Mouse (Mus musculus): Measurements from ENCODE around the gene Tff3. TPM values are rescaled to one million over a fixed set of nuclear protein-coding genes. Genes with fewer than 3 reads are reported as not detected.

Gene Tff3
- polyA plus RNA-seq, 1 experiment from 2014 or later = 168 TPM

- H3K4me2 ChIP-seq = no peak overlapping the region
- WGBS = 54% methylated on average over 8 of the region's 8 CpGs
- H3K9me3 ChIP-seq = no peaks in the 10 kb centered on the region
- no peaks in the 10 kb centered on the region; the same call in 1 of the 2 replicates for H3K36me3 ChIP-seq
- H3K27ac ChIP-seq = no peak overlapping the region
- no peak overlapping the region for H3K4me3 ChIP-seq (replicated peaks)
- peaks cover 23% of the 10 kb centered on the region; the same call in 1 of the 2 replicates for H3K4me1 ChIP-seq
- no peak for ATAC-seq (ENCODE audit: insufficient read depth, low FRiP score, low read depth)
- no peak overlapping the region for H3K9ac ChIP-seq
- no peaks in the 10 kb centered on the region for H3K27me3 ChIP-seq (replicated peaks)
These were observed 39.6 kb downstream of the Tff3 start for GRCm38 (mm10) chr17:31089848-31090247.

GRCm38 (mm10) chr17:31088711-31089110, 40.7 kb downstream of the Tff3 start:
- no peak overlapping the region for H3K4me2 ChIP-seq
- no peak overlapping the region for H3K27ac ChIP-seq
- no peaks in the 10 kb centered on the region for H3K9me3 ChIP-seq
- H3K9ac ChIP-seq = no peak overlapping the region
- H3K36me3 ChIP-seq = no peaks in the 10 kb centered on the region; the same call in 1 of the 2 replicates
- no peak overlapping the region for H3K4me3 ChIP-seq (replicated peaks)
- ATAC-seq (ENCODE audit: insufficient read depth, low FRiP score, low read depth) = no peak
- H3K4me1 ChIP-seq = peaks cover 23% of the 10 kb centered on the region; the same call in 1 of the 2 replicates
- 38% methylated on average over 5 of the region's 5 CpGs for WGBS
- no peaks in the 10 kb centered on the region for H3K27me3 ChIP-seq (replicated peaks)

GRCm38 (mm10) chr17:31086196-31086595, 43.2 kb downstream of the Tff3 start:
- Histone ChIP-seq H3K9ac (no peak overlapping the region), H3K4me3 (replicated peaks) (no peak overlapping the region), H3K36me3 (no peaks in the 10 kb centered on the region), H3K27me3 (replicated peaks) (no peaks in the 10 kb centered on the region), H3K27ac (no peak overlapping the region), H3K4me1 (peaks cover 23% of the 10 kb centered on the region; the same call in 1 of the 2 replicates), H3K4me2 (no peak overlapping the region), H3K9me3 (no peaks in the 10 kb centered on the region)
- no peak for ATAC-seq (ENCODE audit: insufficient read depth, low FRiP score, low read depth)
- 91% methylated on average over 7 of the region's 7 CpGs for WGBS

- H3K4me3 ChIP-seq (replicated peaks) = no peak overlapping the region
These were observed 43.9 kb downstream of the Tff3 start for GRCm38 (mm10) chr17:31085519-31085918.

GRCm38 (mm10) chr17:31082296-31083078, 47.0 kb downstream of the Tff3 start:
- H3K4me1 ChIP-seq = no peaks in the 10 kb centered on the region
- no peaks in the 10 kb centered on the region for H3K9me3 ChIP-seq
- H3K9ac ChIP-seq = no peak overlapping the region
- no peak overlapping the region for H3K4me2 ChIP-seq
- no peak for ATAC-seq (ENCODE audit: insufficient read depth, low FRiP score, low read depth)
- H3K4me3 ChIP-seq (replicated peaks) = no peak overlapping the region
- WGBS = 77% methylated on average over 4 of the region's 4 CpGs
- H3K27me3 ChIP-seq (replicated peaks) = no peaks in the 10 kb centered on the region
- H3K36me3 ChIP-seq = no peaks in the 10 kb centered on the region
- H3K27ac ChIP-seq = no peak overlapping the region

More at GRCm38 (mm10) chr17:31085519-31085918, 43.9 kb downstream of the Tff3 start:
- Histone ChIP-seq H3K9me3 (no peaks in the 10 kb centered on the region), H3K9ac (no peak overlapping the region), H3K4me1 (peaks cover 23% of the 10 kb centered on the region; the same call in 1 of the 2 replicates), H3K27me3 (replicated peaks) (no peaks in the 10 kb centered on the region), H3K4me2 (no peak overlapping the region), H3K27ac (no peak overlapping the region), H3K36me3 (no peaks in the 10 kb centered on the region)
- no peak for ATAC-seq (ENCODE audit: insufficient read depth, low FRiP score, low read depth)
- 83% methylated on average over 3 of the region's 3 CpGs for WGBS

GRCm38 (mm10) chr17:31079078-31079840, 50.2 kb downstream of the Tff3 start:
- H3K27me3 ChIP-seq (replicated peaks) = no peaks in the 10 kb centered on the region
- no peaks in the 10 kb centered on the region for H3K9me3 ChIP-seq
- no peak overlapping the region for H3K4me3 ChIP-seq (replicated peaks)
- WGBS = 60% methylated on average over 12 of the region's 12 CpGs
- H3K4me1 ChIP-seq = peaks cover 6% of the 10 kb centered on the region
- H3K4me2 ChIP-seq = no peak overlapping the region
- no peaks in the 10 kb centered on the region for H3K36me3 ChIP-seq
- no peak for ATAC-seq (ENCODE audit: insufficient read depth, low FRiP score, low read depth)
- no peak overlapping the region for H3K9ac ChIP-seq
- H3K27ac ChIP-seq = peak overlapping the region; percentile 11; the same call in 1 of the 2 replicates

- H3K9ac ChIP-seq = no peak overlapping the region
- no peak overlapping the region for H3K4me2 ChIP-seq
- peak overlapping the region; percentile 11; the same call in 1 of the 2 replicates for H3K27ac ChIP-seq
- no peak for ATAC-seq (ENCODE audit: insufficient read depth, low FRiP score, low read depth)
- 72% methylated on average over 11 of the region's 11 CpGs for WGBS
- H3K27me3 ChIP-seq (replicated peaks) = no peaks in the 10 kb centered on the region
- no peaks in the 10 kb centered on the region for H3K9me3 ChIP-seq
- no peaks in the 10 kb centered on the region for H3K36me3 ChIP-seq
- H3K4me3 ChIP-seq (replicated peaks) = no peak overlapping the region
- peaks cover 12% of the 10 kb centered on the region for H3K4me1 ChIP-seq
These were observed 50.9 kb downstream of the Tff3 start for GRCm38 (mm10) chr17:31078581-31078980.

- 60% methylated on average over 5 of the region's 5 CpGs for WGBS
- Histone ChIP-seq H3K4me1 (peaks cover 23% of the 10 kb centered on the region), H3K27ac (0 out of 2 replicates have a peak overlapping the region, but pooled peaks have one; percentile 11), H3K9me3 (no peaks in the 10 kb centered on the region), H3K27me3 (replicated peaks) (no peaks in the 10 kb centered on the region), H3K4me2 (no peak overlapping the region), H3K36me3 (no peaks in the 10 kb centered on the region), H3K4me3 (replicated peaks) (no peak overlapping the region), H3K9ac (no peak overlapping the region)
- 0 out of 2 replicates have a peak, but pooled peaks have one; percentile 28 for ATAC-seq (ENCODE audit: insufficient read depth, low FRiP score, low read depth)
These were observed 51.9 kb downstream of the Tff3 start for GRCm38 (mm10) chr17:31077561-31077960.

GRCm38 (mm10) chr17:31075471-31075870, 54.0 kb downstream of the Tff3 start:
- Histone ChIP-seq H3K4me1 (peaks cover 24% of the 10 kb centered on the region), H3K4me2 (no peak overlapping the region), H3K36me3 (no peaks in the 10 kb centered on the region), H3K9me3 (no peaks in the 10 kb centered on the region), H3K4me3 (replicated peaks) (no peak overlapping the region), H3K9ac (no peak overlapping the region), H3K27ac (0 out of 2 replicates have a peak overlapping the region, but pooled peaks have one; percentile 28), H3K27me3 (replicated peaks) (no peaks in the 10 kb centered on the region)
- WGBS = 81% methylated on average over 5 of the region's 5 CpGs
- ATAC-seq (ENCODE audit: insufficient read depth, low FRiP score, low read depth) = no peak

Other genes starting within 250 kb of the Tff3 start
- gene Glp1r, start 227.8 kb downstream of the Tff3 start, polyA plus RNA-seq (2015; fragmentation: Nextera tagmentation; extraction: Ambion mirVana) = 0.30 and 0.35 TPM in 2 replicates
- not detected in 2 replicates for gene Umodl1, start 175.0 kb downstream of the Tff3 start, polyA plus RNA-seq (2015; fragmentation: Nextera tagmentation; extraction: Ambion mirVana)
- 7.7 and 8.4 TPM in 2 replicates for gene Abcg1, start 72.0 kb downstream of the Tff3 start, polyA plus RNA-seq (2015; fragmentation: Nextera tagmentation; extraction: Ambion mirVana)
- gene Tff2, start 14.6 kb upstream of the Tff3 start, polyA plus RNA-seq (2015; fragmentation: Nextera tagmentation; extraction: Ambion mirVana) = 39.1 and 51.9 TPM in 2 replicates
- gene Tff1, start 35.6 kb upstream of the Tff3 start, polyA plus RNA-seq (2015; fragmentation: Nextera tagmentation; extraction: Ambion mirVana) = 95.6 and 131 TPM in 2 replicates
- 0.36 and 0.49 TPM in 2 replicates for gene Tmprss3, start 69.3 kb upstream of the Tff3 start, polyA plus RNA-seq (2015; fragmentation: Nextera tagmentation; extraction: Ambion mirVana)
- 0.89 and 1.2 TPM in 2 replicates for gene Ubash3a, start 78.2 kb upstream of the Tff3 start, polyA plus RNA-seq (2015; fragmentation: Nextera tagmentation; extraction: Ambion mirVana)
- 1.6 and 2.1 TPM in 2 replicates for gene Rsph1, start 147.7 kb upstream of the Tff3 start, polyA plus RNA-seq (2015; fragmentation: Nextera tagmentation; extraction: Ambion mirVana)
- gene Slc37a1, start 157.1 kb upstream of the Tff3 start, polyA plus RNA-seq (2015; fragmentation: Nextera tagmentation; extraction: Ambion mirVana) = 12.7 and 14.9 TPM in 2 replicates

All from stomach, embryonic 15.5 days (tissue).